Mouse (Mus musculus) frontal cortex, postnatal 36 days (tissue): ENCODE measurements around the gene Rbms2.
A peak's percentile ranks its signal among the peaks of the same experiment; 100 is the strongest.

Source experiments
- DNase-seq, 2 experiments: peaks; one replicate each; pipeline ENCODE4 v3.0.0; 2022; ENCODE audit warnings: low spot score in 2 of 2

Rbms2 gene

GRCm38 (mm10) chr10:128140236-128140952, 39.7 kb downstream of the Rbms2 start:
- DNase-seq, result peak in 1 of 2 experiments; percentile 45

- DNase-seq, result peak in 1 of 2 experiments; percentile 22
These were observed 44.7 kb downstream of the Rbms2 start for GRCm38 (mm10) chr10:128135374-128135773.

- peak; percentile 51 to 75 for DNase-seq
These were observed 46.3 kb downstream of the Rbms2 start for GRCm38 (mm10) chr10:128133650-128134332.

- DNase-seq, result no peak
These were observed 48.3 kb downstream of the Rbms2 start for GRCm38 (mm10) chr10:128131812-128132211.

- no peak for DNase-seq
These were observed 48.8 kb downstream of the Rbms2 start for GRCm38 (mm10) chr10:128131297-128131696.

GRCm38 (mm10) chr10:128128143-128128542, 52.0 kb downstream of the Rbms2 start:
- DNase-seq, result no peak

GRCm38 (mm10) chr10:128127497-128127896, 52.6 kb downstream of the Rbms2 start:
- DNase-seq, result no peak

GRCm38 (mm10) chr10:128125951-128126350, 54.1 kb downstream of the Rbms2 start:
- DNase-seq, result no peak

- DNase-seq, result no peak
These were observed 55.3 kb downstream of the Rbms2 start for GRCm38 (mm10) chr10:128124831-128125230.

GRCm38 (mm10) chr10:128123833-128124232, 56.3 kb downstream of the Rbms2 start:
- DNase-seq, result no peak

GRCm38 (mm10) chr10:128111227-128111626, 68.9 kb downstream of the Rbms2 start:
- DNase-seq, result no peak

GRCm38 (mm10) chr10:128110103-128110761, 69.9 kb downstream of the Rbms2 start:
- DNase-seq, result peak in 1 of 2 experiments; percentile 19

- DNase-seq, result peak; percentile 28 to 50
These were observed 82.5 kb downstream of the Rbms2 start for GRCm38 (mm10) chr10:128097587-128097971.

GRCm38 (mm10) chr10:128096693-128097586, 83.2 kb downstream of the Rbms2 start:
- peak; percentile 83 to 85 for DNase-seq

GRCm38 (mm10) chr10:128096313-128096692, 83.8 kb downstream of the Rbms2 start:
- no peak for DNase-seq

- DNase-seq, result no peak
These were observed 85.0 kb downstream of the Rbms2 start for GRCm38 (mm10) chr10:128095003-128095636.

- peak; percentile 52 to 70 for DNase-seq
These were observed 85.6 kb downstream of the Rbms2 start for GRCm38 (mm10) chr10:128094340-128094968.

GRCm38 (mm10) chr10:128093496-128094294, 86.4 kb downstream of the Rbms2 start:
- DNase-seq, result no peak
